Mouse (Mus musculus) embryonic fibroblast, embryonic 13.5 days (primary cell): Measurements from ENCODE around the gene Gm5148.

ENCODE experiments used
- CTCF ChIP-seq: IDR thresholded peaks from 2 replicates; pipeline ENCODE4 v1.5.1; 2011; ENCODE audit warnings: mild to moderate bottlenecking, control low read depth, low read length, moderate library complexity, borderline replicate concordance; ENCODE audit not compliant: insufficient read depth
- POLR2A ChIP-seq: IDR thresholded peaks from 2 replicates; pipeline ENCODE4 v1.6.1; 2011; ENCODE audit warnings: low read depth, mild to moderate bottlenecking, control low read depth, low read length, moderate library complexity

DNA sequence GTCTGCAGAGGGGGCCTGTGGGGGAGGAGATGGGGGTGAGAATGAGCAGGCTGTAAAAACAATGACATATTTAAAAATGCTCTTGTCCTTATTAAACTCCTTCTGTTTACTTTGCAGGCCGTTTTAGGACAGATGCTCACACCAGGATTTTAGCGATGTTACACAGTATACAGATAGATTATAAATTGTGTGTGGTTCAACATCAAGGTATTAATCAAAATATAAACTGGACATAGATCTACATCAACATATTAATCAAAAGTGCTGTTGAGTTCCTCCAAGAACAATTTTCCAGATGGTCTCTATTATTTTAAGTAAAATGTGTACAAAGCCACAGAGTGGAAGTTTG lies 57.2 kb downstream of the Gm5148 start:
- no peak for TF ChIP-seq CTCF
- TF ChIP-seq POLR2A, result no peak
